Mouse (Mus musculus) heart, postnatal 25 days (tissue): Measurements from ENCODE around the gene Ddc. TPM values are rescaled to one million over a fixed set of nuclear protein-coding genes. Genes with fewer than 3 reads are reported as not detected.
A peak's percentile ranks its signal among the peaks of the same experiment; 100 is the strongest.

Source experiments
- DNase-seq: peaks from one replicate; pipeline ENCODE4 v3.0.0; 2022; ENCODE audit warnings: low spot score
- intact Hi-C: fragments of 180-260 bp; cut with DNase I; formaldehyde crosslinking; loops from one replicate; pipeline ENCODE4 v1.15.1; 2025
- total RNA-seq, 2 experiments: library from RNA; stranded (reverse); gene quantifications; 2 replicates each; pipeline ENCODE4 v1.2.3; 2021

The Ddc gene
- 1 to 10 TPM; 2.5 TPM for total RNA-seq

DNA sequence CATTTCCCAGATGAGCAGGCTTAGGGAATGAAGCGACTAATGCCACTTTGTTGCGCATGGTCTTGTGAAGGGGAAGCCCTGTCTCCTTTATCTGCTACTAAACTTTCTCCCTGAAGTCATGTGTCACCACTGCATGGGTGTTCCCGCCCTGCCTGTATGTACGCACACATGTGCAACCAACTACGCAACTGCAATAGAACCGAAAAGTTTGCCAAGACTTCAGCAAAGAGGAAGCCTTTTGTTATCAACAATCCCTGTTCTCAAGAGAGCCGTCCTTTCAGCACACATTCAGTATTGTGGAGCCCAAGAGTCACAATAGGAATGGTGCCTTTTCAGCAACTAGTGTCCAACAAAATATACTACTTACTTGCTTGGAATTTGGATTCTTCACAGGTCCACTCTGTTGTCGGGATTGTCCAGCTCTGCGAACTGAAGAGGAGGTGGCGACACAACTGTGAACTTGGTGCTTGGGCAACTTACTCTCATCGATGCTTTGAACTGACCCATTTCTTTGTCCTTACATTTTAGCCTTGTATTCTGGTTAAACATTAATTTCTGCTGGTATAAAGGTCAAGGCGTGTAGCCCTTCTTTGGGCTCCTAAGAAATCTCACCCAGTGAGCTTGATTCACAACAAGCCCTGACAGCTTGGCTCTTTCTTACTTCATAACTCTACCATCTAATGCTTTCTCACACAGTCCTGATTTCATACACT lies at the start of gene Ddc:
Gene Ddc (minus strand): TSS at position 500 of the 713 bp plus-strand sequence.
- no peak for DNase-seq
- intact Hi-C loops, result no loop called here

DNA sequence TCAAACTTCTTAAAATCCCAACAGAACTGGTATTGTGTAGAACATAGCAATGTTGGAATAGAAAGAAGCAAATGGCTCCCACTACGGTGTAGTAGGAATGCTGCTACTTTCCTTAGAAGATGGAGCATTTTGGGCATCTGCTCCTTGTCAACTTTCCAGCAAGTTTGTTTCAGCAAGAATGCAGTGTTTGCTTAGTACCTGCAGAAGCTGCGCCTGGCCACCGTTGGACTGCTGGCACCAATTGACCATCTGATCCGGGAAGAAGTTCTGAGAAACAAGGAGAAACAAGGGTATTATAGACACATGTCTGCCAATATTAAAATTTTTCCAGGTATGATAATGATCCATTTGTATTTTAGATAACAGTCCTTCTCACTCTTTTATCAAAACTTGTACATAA lies 47.8 kb upstream of the Ddc start:
- intact Hi-C loops, result no loop called here
- DNase-seq, result no peak

DNA sequence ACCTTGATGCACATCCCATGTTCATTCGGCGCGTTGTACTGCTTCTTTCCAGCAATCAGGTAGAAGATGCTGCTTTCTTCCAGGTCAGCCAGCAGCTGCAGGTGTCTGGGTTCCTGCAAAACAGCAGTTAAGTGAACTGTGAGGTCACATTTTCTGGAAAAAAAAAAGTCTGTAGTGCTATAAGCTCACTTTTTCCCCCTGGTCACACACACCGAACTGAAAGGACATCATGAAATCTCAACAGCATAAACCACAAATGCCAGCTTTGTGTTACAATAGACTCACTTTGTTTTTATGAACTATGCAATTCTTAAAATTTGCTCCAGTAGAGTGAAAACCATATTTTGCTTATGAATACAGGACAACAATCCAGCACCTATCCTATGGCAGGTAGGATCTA lies 46.9 kb upstream of the Ddc start:
- intact Hi-C loops, result no loop called here
- no peak for DNase-seq

DNA sequence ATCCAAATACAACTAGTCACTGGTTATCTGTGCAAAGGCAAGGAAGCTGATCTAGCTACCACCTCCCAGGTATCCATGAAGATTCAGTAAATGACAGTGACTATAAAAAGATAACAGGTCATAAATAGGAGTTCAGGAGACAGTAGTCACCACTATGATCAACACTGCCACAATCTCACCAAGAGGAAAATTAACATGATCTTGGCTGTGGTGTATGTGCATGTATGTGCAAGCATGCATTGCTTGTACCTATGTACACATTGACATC lies 46.1 kb upstream of the Ddc start:
- no peak for DNase-seq
- intact Hi-C loops, result no loop called here

DNA sequence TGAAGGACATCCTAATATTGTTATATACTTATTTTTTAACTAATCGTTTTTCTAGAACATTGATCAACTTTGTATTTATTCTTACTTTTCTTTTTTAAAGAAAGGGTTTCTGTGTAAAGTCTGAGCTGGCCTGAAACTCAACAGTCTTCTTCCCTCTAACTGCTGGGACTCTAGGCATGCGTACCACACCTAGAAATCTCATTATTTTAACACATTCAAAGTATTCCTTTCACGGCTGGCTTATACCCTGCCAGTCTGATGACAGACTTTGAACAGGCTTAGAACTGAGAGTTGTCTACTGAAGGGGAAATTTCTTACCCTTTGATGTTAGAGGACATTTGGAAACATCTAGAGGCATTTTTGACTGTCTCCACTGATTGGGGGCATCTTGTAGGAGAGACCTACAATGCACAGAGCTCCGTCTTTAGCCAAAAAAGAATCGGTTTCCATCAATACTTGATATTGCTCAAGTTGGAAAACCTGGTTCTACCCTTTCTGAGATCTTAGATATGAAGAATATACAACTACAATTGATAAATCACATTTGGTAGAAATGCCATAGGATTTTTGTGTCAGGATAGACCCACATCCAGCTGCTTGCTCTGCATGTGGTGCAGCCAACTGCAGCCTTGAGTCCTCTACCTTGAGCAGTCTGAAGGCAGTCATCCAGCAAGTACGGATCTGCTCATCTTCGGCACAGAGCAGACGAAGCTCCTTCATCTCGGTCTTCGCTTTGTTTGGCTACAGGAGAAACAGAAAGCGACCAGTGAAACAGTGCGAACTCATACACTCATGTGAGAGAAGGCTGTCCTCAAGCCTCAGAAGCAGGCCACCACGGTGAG lies 45.5 kb upstream of the Ddc start:
- intact Hi-C loops, result no loop called here

DNA sequence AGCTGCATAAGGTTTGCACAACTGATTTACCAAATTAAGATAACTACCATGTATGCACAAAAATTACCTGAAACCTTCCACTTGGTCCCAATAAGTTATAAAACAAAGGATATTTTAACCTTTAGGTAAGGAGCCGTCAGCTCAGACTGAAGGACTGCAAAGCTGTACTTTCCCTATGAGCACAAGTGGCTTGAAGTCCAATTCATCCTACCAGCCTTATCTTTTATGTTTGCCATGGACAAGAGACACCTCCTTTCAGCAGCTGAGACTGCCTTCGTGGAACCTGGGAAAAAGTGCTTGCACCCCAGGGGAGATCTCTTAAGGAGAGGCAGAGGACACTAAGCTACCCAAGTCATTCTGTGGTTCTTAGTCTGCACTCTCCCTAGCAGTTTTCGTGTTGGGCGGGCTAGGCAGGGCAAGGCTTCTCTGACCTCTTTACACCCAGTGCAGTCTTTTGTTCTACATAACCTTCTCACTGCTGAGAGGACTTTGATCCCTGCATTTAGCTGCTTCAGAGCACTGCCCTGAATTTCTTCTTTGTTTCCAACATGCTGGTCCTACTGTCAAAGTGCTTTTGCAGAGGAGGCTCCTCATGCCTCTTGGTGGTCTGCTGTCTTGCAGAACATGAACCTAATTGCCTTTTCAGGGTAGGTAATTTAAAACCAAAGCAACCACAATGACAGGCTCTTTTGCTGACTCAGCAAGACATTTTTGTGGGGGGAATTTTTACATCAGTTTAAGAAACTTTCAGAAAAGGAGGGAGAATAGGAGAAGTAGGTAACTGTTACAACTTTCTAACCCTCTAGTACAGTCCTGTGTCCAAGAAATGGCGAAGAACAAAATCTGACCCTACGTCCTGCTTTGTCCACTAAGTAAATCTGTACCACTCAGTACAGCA lies 44.6 kb upstream of the Ddc start:
- DNase-seq, result no peak
- intact Hi-C loops, result no loop called here

More for the DNA sequence above, 45.5 kb upstream of the Ddc start:
- no peak for DNase-seq

DNA sequence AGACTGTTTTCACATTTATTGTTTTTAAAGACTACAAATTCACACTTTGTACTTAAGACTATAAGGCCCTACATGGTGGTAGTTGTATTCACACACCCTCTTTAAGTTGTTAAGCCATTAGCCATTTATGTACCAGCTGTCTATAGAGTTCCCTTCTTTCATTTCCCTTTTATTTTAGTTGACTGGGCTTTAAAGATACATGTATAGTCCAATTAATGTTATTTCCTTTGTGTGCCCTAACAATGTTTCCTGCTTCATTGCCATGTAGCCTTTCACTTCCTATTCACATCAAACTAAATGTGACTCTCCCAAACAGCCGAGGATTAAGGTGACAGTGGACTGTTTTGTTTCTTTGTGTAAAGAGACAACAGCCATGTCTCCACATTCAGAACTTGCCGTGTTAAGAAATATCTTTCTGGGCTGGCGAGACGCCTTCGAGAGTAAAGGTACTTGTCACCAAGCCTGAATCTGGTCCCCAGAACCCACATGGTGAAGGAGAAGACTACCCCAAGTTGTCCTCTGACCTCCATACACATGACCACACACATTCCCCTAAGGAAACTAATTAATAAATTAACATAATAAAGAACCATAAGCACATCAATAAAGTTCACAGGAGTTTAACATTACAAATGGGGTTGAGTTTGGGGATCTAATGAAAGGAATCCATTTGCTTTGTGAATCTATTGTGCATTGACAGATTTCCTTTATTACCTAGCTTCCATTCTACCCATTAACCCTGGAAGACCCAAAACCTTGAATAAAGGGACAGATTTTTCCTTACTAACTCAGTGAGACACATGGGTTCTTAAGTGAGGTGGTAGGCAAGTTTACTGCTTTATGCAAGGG lies 43.1 kb upstream of the Ddc start:
- intact Hi-C loops, result no loop called here
- no peak for DNase-seq

DNA sequence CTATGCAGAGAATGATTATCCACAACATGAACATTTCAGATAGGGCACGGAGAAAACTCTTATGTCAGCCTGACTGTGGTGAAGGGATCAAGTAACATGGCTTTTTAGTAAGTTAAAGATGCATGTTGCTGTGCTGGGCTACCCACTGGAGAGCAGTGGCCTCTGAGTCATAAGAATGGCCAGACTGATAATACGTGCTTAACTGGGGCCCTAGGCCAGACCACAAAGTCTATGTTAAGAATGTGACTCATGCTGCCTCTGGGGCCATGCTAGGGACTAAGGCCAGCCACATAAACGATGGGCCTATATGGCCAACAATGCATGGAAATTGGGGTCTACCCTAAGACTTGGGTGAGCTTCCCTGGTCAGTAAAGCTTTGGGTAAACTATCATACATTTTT lies 41.7 kb upstream of the Ddc start:
- no peak for DNase-seq

DNA sequence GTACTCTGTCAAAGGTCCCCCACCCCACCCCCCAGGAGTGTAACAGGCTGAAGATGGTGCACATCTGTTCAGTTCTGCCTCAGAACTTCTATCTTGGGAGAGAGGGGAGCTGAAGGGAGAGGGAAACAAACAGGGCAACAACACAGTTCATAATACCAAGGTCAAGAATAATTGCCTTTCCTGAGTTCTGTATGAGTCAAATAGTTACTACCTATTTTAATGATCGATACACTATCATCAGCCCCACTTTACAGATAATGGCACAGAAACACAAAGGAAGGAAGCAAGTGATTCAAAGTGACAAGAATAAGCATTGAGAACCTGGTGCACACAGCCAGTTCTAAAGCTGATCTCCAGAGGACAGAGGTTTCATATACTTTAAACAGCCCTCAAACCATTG lies 40.6 kb upstream of the Ddc start:
- DNase-seq, result no peak

More for the DNA sequence above, 41.7 kb upstream of the Ddc start:
- intact Hi-C loops, result no loop called here

DNA sequence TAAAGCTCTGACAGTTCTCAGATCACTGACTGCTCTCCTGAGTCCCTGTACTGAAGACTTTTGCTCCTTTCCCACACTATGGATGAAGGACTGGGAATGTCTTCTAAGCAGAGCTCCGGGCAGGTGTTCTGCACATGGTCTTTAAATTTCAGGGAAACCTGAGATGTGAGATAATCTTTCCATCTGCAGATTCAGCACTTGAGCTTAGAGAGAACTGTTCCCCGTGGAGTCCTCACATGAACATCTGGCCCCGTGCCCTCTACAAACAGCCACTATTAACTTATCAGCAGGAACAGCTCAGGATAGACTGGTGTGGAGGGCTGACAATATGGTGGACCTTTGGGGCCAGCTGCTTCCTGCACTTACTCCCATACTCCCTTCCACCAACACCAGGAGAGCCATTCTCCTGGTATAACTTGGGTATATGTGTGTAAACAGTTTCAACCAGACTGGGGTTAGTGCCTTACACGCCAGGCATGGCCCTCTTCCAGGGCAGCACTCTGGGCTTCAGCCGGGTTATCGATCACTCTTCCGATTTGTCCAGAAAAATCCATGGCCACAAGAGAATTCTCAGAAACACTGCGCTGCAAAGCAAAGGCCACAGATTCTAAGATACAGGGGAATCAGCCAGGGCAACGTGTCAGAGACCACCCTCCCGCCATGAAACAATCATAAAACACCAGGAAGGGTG lies 39.5 kb upstream of the Ddc start:
- intact Hi-C loops, result no loop called here
- no peak for DNase-seq

More for the DNA sequence above, 40.6 kb upstream of the Ddc start:
- intact Hi-C loops, result no loop called here

DNA sequence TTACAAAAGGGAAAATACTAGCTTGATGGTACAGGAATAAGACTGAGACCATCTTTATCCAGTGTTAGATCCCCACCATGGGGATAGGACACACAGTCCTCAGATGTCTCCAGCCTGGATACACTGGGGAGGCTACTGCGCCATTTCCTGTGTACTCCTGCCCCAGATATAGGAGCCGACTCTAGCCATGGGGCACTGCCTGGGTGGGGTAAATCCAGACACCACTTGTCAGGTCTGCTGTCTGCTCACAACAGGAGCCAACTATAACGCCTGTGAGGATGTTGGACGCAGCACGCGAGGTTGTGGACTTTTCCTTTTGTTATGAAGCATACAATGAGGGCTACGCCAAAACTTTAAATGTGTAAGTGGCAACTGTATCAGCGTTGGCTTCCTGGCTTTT lies 36.9 kb upstream of the Ddc start:
- intact Hi-C loops, result no loop called here
- no peak for DNase-seq

DNA sequence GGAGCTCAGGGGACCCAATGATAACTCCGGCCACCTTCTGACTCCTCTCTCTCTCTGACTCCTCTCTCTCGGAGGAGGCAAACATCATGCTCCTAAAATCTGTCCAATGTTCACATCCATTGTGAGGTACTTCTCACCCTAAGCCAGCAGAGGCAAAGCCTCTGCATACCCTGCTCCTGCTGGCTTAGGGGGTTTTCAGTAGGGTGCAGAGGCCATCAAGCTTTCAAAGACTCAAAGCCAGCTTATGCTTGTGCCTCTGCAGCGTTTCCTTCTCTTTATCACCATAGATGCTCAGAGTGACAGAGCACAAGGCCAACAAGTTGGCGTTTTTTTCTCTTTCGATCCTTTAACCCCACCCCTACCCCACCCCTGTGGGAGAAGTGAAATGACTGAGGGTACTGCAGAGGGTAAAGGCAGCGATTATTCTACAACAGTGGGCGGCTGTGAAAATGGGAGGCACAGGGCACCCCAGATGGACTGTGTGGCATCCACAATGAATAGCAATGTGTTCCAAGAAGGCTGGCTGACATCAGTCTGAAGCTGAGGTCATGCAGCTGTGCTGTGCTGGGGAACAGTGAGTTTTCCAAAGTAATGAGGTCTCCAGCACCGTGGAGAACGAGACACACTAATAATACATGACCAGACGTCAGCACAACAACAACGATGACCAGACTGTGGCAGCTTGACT lies 34.3 kb upstream of the Ddc start:
- intact Hi-C loops, result no loop called here
- peak; percentile 20 for DNase-seq

DNA sequence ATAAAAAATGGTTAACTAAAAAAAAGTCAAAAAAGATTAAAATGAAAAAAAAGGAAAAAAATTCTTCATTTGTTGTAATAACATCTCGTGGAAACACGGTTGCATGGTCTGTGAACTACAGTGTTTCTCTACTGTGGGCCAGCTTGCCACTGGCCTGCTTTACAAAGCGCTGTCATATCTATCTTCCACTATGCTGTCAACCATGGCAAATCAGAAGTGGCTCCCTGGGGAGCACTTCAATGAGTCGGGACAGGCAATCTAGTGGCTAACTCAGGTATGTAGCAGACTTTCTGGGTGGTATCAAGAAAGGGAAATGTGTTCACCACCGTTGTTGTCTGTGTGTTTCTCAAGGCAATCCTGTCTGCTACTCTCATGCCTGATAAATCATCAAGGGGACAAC lies 33.7 kb upstream of the Ddc start:
- DNase-seq, result no peak
- intact Hi-C loops, result no loop called here

DNA sequence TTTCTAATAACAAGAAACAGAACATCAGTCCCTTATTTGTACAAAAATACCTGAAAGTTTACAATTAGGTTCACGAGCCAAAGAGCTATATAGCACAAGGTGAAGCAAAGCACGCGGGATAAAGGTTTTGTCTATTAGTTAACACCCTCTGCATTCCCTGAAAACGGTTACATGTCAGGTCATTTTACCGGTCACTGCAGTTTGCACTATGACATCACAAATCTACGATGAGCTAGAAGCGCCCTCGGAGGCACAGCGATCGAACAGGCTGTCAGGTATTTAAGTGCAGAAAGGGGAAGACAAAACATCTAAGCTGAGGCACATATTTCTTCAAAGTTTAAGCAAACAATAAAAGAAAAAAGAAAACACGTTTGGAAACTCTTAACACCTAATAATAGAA lies 32.6 kb upstream of the Ddc start:
- no peak for DNase-seq
- intact Hi-C loops, result no loop called here

DNA sequence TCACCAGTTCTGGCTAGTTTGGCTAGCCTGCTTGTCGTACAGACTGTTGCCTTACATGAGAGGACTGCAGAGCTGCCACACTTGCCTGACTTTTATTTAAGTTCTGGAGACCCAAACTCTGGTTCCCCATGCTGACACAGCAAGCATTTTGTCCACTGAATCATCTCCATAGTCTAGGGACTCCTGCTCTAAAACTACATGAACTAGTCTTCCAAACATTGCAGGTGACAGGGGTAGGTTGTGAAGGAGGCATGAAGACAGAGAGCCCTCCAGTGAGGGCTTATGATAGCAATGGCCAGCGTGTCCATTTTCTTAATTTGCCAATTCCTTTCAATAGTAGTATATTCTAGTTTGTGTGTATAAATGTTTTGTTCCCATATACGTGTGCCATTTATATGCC lies 31.1 kb upstream of the Ddc start:
- intact Hi-C loops, result no loop called here
- no peak for DNase-seq

DNA sequence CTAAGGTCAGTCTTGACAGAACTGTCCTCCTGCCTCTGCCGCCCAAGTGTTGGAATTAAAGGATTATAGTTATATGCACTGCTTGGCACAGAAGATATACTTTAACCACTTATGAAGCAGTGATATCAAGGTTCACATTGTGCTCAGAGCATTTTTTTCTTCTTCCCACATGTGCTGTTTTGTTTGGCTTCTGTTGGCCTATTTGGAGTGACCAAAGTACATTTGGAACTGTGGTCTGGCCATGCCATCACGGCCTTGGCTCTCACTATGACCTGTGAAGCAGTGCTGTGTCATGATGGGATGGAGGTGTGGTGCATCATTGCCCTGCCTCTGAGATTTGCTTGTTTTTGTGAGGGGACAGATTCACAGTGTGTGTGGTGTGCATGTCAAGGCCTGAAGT lies 30.6 kb upstream of the Ddc start:
- DNase-seq, result no peak

DNA sequence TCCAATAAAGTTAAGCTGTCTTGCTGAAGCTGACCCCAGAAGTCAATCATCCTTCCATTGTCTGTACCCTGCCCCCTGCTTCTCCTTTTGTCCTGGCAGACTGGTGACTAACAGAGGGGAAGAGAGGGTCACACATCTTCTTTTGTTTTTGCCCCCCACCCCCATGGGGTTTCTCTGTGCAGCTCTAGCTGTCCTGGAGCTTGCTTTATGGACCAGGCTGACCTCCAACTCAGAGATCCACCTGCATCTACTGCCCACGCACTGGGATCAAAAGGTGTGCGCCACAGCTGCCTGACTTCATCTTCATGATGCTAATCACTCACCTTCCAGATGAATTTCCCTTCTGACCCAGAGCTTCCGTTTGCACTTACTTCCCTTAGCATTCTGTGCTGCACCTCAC lies 26.0 kb upstream of the Ddc start:
- intact Hi-C loops, result no loop called here
- DNase-seq, result no peak

More for the DNA sequence above, 30.6 kb upstream of the Ddc start:
- intact Hi-C loops, result no loop called here

DNA sequence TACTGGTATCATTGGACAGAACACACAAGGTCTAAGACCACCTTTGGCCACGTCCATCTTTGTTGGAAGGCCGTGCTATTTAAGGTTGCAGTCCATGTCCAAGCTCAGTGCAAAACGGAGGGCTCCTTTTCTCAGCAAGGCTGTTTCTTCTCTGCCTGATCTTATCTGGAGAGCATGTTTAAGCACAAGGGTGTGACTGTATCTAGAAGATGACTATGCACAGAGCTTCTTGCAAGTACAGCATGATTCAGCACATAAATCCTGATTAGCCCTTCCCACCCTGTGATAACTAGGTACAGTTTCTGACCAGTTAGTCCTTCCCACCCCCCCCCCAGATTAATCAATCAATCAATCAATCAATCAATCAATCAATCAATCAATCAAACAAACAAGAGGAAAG lies 25.4 kb upstream of the Ddc start:
- no peak for DNase-seq
- intact Hi-C loops, result no loop called here

DNA sequence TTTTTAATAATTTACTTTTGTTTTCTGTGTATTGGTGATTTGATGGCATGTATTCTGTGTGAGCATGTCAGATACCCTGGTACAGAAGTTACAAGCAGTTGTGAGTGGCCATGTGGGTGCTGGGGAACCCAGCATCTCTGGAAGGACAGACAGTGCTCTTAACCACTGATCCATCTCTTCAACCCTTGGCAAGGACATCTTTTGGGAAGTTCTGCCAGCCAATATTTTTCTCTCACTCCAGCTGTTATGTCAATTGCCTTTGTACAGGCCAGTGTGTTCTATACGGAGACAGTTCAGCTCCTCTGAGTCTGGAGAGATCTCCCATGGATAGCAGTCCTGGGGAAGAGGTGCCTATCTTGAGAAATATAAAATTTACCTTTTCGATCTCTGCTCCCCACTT lies 24.2 kb upstream of the Ddc start:
- DNase-seq, result no peak
- intact Hi-C loops, result no loop called here
